Mouse (Mus musculus): ENCODE results near the gene Gm10160.
"Not testable (repeated sequence)": the region's sequence is repeated elsewhere in the genome, so short reads cannot be mapped to it uniquely, and the experiment has no call there.

The Gm10160 gene

DNA sequence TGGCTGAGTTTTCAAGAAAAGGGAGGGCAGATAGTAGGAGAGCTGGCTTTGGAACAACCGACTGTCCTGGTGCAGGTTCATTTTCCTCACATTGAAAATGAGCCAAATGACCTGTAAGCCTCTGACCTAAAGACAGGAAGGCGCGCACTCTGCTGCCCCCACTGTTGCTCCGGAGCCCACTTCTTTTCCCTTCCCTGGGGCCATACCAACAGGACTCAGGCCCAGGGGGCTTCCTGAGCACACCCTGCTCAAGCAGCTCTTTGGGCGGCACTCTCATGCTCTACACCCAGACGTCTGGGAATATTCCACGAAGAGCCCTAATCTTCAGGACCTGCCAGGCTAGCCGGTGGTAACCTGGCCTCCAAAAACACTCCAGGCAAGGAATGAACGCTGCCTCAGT lies 2.6 kb upstream of the Gm10160 start:
- no peak for DNase-seq (ENCODE audit: low read depth, low spot score)

- DNase-seq (ENCODE audit: low read depth, low spot score), result no peak
Observed at GRCm38 (mm10) chr7:81856221-81856620, 627 bp upstream of the Gm10160 start.

DNA sequence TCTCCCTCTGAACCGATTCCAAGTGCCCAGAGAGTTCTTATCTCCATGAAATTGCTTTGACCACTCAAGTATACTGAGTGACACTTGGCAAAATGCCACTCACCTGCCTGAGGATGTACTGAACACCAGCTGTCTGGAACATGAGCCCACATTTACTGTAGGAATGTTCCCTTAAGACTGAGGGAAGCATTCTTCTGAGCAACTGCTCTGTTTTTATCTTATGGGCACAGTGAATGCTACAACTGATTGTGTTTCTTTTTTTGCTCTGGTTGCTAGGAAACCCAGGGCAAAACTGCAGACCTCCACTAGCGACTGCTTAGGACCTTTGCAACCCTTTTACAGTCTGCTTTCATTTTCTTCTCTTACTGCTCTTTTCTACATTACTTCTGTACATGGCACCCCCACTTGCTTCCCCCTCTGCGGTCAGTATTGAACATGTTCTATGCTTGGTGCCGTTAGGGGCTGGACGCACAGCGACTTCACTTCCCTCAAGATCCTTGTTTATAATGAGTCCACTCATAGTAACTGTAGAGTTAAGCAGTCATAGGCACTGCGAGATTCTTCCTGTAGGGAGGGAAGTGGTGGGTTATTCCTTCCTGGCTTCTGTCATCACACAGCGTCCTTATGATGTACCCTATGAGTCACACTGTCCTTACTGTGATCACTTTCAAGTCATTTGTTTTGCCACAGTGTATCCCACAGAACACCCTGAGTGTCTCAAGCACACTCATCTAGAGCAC lies 856 bp downstream of the Gm10160 start:
- DNase-seq (ENCODE audit: low read depth, low spot score), result no peak

DNA sequence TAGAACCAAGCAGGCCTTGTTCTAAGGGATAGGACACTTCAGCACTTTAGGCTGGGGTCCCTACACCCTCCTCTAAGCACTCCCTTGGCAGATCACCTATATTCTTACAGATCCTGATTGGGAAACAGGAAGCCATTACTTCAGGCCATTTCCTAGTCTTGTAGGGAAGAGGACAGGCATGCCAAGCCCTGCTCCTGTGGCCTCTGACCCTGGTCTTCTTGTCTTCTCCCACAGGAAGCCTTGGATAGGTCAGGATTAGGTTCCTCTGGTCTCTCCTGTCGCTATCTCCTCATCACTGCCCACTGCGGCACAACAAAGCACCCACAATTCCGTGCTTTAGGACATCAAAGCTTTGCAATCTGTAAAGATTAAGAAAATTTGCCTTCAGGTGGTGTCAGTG lies 3.9 kb downstream of the Gm10160 start:
- no peak for DNase-seq (ENCODE audit: low read depth, low spot score)

GRCm38 (mm10) chr7:81850171-81850570 lies 5.4 kb downstream of the Gm10160 start:
- DNase-seq (ENCODE audit: low read depth, low spot score), result no peak

- no peak for DNase-seq (ENCODE audit: low read depth, low spot score)
Observed at GRCm38 (mm10) chr7:81849633-81850032, 6.0 kb downstream of the Gm10160 start.

DNA sequence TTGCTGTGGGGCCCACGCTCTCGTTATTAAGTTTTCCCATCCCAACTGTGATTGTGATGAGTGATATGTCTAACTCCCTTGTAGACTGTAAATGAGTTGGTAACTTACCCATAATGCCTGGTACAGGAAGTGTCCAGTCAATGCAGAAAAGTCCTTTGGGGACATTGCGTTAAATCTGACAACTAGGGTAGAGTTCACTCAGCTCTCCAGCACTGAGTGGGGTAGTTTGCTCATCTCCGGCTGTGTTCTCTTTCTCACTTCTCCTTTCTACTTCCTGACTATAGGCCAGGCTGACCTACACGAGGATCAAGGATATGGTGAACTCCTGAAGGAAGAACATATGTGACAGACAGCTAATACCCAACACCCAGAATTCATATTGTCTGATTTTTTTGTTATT lies 6.4 kb downstream of the Gm10160 start:
- DNase-seq (ENCODE audit: low read depth, low spot score), result no peak

DNA sequence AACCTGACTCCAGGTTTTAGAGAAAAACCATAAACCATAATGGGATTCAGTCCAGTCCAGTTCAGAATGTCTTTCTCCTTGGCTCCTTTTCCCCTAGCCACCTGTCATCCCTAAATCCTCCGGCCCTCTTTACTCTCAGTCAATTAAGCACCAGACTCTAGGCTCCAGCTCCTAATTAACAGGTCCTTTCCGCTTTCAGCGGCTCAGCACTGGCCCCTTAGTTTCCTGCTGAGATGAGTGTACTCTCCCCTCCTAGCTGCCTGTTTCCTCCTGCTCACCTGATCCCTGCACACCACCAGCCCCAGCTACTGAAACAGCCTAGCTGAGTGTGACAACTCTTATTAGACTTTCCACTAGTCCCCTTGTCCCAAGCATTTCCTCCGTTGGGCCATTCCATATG lies 7.8 kb downstream of the Gm10160 start:
- no peak for DNase-seq (ENCODE audit: low read depth, low spot score)

GRCm38 (mm10) chr7:81847010-81847409 lies 8.6 kb downstream of the Gm10160 start:
- no peak for DNase-seq (ENCODE audit: low read depth, low spot score)

GRCm38 (mm10) chr7:81846008-81846407 lies 9.6 kb downstream of the Gm10160 start:
- DNase-seq (ENCODE audit: low read depth, low spot score), result no peak

- no peak for DNase-seq (ENCODE audit: low read depth, low spot score)
Observed at GRCm38 (mm10) chr7:81845313-81845712, 10.3 kb downstream of the Gm10160 start.

DNA sequence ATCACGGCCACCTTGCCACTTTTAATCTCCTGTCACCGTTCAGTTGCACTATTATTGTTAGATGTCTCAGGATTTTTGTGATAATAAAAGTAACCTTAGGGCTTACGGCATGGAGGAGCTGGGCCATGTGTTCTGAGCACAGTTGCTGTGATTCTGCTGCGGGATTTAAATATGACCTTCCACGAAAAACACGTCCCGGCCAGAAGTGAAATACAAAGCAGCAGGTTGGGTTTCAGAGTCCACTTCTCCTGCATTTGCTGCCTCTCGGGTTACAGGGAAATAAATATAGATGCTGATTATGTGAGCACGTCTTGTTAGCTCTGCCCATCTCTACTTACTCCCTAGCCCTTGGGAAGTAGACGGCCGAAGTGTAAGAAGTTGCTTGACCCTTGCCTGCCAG lies 10.8 kb downstream of the Gm10160 start:
- DNase-seq (ENCODE audit: low read depth, low spot score), result no peak

- no peak for DNase-seq (ENCODE audit: low read depth, low spot score)
Observed at GRCm38 (mm10) chr7:81843903-81844302, 11.7 kb downstream of the Gm10160 start.

DNA sequence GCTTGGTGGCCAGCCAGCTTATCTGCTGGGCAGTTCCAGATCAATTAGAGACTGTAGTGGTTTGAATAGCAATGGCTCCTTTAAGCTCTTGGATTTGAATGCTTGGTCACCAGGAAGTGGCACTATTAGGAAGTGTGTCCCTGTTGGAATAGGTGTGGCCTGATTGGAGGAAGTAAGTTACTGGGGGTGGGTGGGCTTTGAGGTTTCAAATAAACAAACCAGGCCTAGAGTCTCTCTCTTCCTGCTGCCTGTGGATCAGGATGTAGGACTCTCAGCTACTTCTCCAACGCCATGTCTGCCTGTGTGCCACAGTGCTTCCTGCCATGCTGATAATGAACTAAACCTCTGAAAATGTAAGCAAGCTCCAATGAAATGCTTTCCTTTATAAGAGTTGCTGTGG lies 12.6 kb downstream of the Gm10160 start:
- DNase-seq (ENCODE audit: low read depth, low spot score), result no peak

DNA sequence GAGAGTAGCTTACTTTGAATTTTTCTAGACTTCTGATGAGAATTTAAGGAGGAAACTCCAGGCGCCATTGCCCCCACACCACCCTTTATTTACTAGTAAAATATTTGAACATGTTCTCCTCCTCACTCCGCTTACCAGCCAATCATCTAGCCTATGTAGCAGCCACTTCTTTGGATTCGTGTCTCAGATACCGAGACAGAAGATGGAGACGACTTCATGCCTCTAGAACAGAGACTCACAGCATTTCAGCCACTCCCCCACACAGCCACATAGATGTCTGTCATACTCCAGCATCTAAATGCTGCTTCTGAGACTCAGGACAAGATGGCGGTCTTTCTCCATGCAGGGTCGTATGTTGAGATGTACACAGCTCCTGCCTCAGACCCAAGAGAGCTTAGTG lies 13.5 kb downstream of the Gm10160 start:
- DNase-seq (ENCODE audit: low read depth, low spot score), result no peak

DNA sequence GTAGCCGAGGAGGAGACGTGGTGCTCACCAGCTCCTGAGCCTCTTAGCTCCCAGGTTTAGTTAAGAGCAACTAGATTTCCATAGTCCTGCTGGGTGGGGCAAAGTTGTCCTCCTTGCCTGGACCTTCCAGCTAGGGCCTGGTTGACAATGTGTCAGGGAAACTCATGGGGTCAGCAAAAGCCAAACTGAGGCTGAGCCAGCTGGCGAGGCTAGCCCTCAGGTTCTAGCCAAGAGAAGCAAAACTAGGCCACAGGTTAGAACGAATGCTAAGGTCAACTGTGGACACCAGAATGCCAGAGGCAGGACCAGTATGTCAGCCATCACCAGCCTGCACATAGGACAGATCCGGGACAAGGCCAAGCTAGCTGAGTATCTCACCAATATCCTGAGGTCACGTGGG lies 14.2 kb downstream of the Gm10160 start:
- DNase-seq (ENCODE audit: low read depth, low spot score), result peak; percentile 67

DNA sequence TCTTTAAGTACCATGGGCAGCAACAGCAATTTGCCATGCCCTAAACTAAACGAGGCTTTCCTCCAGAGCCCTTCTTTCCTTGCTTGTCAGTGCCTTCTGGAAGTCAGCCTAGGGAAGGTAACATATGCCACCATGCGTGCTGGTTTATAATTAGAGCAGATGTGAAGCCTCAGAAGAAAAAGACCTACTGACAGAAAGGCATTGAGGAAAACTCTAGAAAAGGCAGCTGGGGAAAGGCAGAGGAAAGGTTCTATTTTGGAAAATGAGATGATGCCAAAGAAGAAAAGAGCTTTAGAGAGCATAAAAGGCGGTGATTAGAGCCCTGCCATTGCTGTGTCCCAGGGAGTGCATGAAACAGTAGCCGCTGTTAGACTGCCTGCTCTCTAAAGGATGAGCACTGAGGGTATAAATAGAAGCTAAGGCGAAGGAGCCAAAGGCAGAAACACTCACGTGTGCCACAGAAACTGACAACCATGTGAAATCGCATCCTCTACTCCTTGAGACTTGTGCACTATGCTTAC lies 14.9 kb downstream of the Gm10160 start:
- DNase-seq (ENCODE audit: low read depth, low spot score), result peak; percentile 76

DNA sequence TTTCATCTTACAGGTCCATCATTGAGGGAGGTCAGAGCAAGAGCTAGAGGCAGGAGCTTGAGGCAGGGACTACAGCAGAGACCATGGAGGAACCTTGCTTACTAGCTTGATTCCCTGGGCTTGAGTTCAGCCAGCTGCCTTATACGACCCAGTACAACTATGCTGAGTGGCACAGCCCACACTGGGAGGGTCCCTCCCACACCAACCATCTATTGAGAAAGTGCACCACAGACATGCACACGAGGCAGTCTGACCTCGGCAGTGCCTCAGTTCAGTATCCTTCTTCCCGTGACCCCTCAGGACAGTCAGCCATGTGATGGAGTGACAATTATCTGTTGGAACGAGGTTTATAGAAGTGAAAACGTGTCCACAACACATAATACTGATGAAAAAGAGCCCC lies 15.8 kb downstream of the Gm10160 start:
- DNase-seq (ENCODE audit: low read depth, low spot score), result no peak

- DNase-seq (ENCODE audit: low read depth, low spot score), result not testable (repeated sequence)
Observed at GRCm38 (mm10) chr7:81837771-81838170, 17.8 kb downstream of the Gm10160 start.

DNA sequence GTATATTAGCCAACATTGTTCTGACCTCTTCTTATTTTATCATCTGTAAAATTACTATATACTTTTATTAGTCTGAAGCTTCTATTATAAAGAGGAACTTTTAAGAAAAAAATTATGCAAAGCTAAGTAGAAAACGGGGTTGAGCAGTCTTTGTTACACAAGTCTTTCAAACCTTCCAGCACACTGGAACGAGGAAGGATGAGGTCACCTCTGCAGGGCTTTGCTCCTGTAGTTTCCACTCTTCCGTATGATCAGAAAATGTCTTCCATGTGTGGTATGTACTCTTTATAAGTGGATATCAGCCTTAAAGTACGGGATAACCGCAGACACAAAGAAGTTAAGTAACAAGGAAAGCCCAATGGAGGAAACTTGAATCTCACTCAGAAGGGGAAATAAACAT lies 20.2 kb downstream of the Gm10160 start:
- no peak for DNase-seq (ENCODE audit: low read depth, low spot score)

DNA sequence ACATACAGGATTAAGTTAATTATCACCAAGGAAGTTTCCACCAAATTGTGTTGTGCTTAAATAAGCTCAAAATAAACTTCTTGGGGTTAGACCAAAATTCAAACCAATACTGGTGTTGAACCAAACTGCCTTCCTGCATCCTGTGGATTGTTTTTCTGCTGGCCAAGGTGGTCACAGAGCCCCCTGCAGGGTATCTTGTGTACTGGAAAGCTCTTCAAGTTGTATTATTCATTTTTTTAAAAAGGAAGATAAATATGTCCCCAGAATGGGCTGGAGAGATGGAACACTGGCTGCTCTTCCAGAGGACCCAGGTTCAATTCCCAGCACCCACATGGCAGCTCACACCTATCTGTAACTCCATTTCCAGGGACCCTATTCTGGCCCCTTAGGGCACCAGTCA lies 20.7 kb downstream of the Gm10160 start:
- no peak for DNase-seq (ENCODE audit: low read depth, low spot score)

- peak; percentile 51 for DNase-seq (ENCODE audit: low read depth, low spot score)
Observed at GRCm38 (mm10) chr7:81829379-81829894, 26.2 kb downstream of the Gm10160 start, which contains the start of gene Btbd1. Btbd1 (minus strand) TSS chr7:81829431.

DNA sequence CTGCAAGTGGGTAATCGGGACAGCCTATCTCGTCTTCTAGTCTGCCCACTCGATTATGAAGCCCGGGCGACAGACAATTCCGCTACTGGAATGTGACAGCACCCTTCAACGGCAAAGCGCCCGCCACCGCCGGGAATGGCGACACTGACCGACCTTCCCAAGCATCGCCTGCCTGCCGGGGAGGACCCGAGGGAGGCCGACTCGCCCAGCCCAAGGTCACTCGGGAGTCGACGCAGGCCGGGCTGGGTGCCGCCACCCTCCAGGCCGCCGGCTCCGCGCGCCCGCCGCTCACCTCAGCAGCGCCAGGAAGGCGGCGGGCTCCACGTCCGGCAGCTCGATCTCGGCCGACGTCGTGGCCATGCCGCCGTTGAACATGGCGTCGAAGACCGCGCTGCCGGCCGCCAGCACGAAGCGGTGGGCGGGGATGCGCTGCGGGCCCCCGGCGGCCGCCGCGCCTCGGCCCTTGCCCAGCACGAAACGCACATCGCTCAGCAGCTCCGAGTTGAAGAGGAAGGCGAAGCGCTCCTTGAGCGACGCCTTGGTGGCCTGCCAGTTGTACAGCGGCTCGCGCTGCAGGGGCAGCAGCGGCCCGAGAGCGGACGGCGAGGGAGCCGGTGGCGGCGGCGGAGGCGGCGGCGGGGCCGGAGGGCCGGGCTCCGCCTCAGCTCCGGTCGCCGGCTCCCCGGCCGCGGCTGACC lies 26.8 kb downstream of the Gm10160 start:
- DNase-seq (ENCODE audit: low read depth, low spot score), result no peak
